Mouse (Mus musculus) midbrain, embryonic 11.5 days (tissue): ENCODE results near the gene Chrm2. TPM values are rescaled to one million over a fixed set of nuclear protein-coding genes. Genes with fewer than 3 reads are reported as not detected.
A peak's percentile ranks its signal among the peaks of the same experiment; 100 is the strongest.

Experiments used
- ATAC-seq: fragments of 200-750 bp; cut with Nextera tagmentation; 2 replicates; pipeline ENCODE4 v1.8.0; 2017; ENCODE audit warnings: moderate TSS enrichment, moderate library complexity; ENCODE audit not compliant: low FRiP score
- DNase-seq: peaks from one replicate; pipeline ENCODE4 v3.0.0; 2015; ENCODE audit warnings: low spot score; ENCODE audit errors: missing footprints
- H3K27ac ChIP-seq: fragments of 300-500 bp; sonication (generic); 2 replicates; pipeline ENCODE4 v1.5.1; 2014; ENCODE audit warnings: low read depth, low read length
- H3K27me3 ChIP-seq: fragments of 300-500 bp; sonication (generic); 2 replicates; pipeline ENCODE4 v1.6.1; 2014; ENCODE audit warnings: mild to moderate bottlenecking, low read length, moderate library complexity, mixed read lengths; ENCODE audit not compliant: control insufficient read depth, insufficient read depth
- H3K36me3 ChIP-seq: fragments of 300-500 bp; sonication (generic); 2 replicates; pipeline ENCODE4 v1.6.1; 2014; ENCODE audit warnings: mild to moderate bottlenecking, low read length, moderate library complexity, mixed read lengths; ENCODE audit not compliant: control insufficient read depth, insufficient read depth
- H3K4me1 ChIP-seq: fragments of 300-500 bp; sonication (generic); 2 replicates; pipeline ENCODE4 v1.6.1; 2014; ENCODE audit warnings: low read length; ENCODE audit not compliant: control insufficient read depth, insufficient read depth
- H3K4me2 ChIP-seq: fragments of 300-500 bp; sonication (generic); 2 replicates; pipeline ENCODE4 v1.6.1; 2014; ENCODE audit warnings: mild to moderate bottlenecking, moderate library complexity
- H3K4me3 ChIP-seq: fragments of 300-500 bp; sonication (generic); 2 replicates; pipeline ENCODE4 v1.5.1; 2014; ENCODE audit warnings: low read depth, low read length
- H3K9ac ChIP-seq: fragments of 300-500 bp; sonication (generic); 2 replicates; pipeline ENCODE4 v1.6.1; 2014; ENCODE audit warnings: low read length
- H3K9me3 ChIP-seq: fragments of 300-500 bp; sonication (generic); 2 replicates; pipeline ENCODE4 v1.6.1; 2016; ENCODE audit warnings: low read length; ENCODE audit not compliant: control insufficient read depth
- WGBS: fragments of 180-500 bp; shearing (Covaris S2); extraction: QIAGEN DNeasy Blood & Tissue Kit; methylation state at CpG from one replicate; pipeline ENCODE4 v1.1.7; 2014; 5-methylcytosine and 5-hydroxymethylcytosine counted together
- polyA plus RNA-seq: library from polyadenylated mRNA; unstranded; fragments of >200 nt; fragmentation: Nextera tagmentation; extraction: Ambion mirVana; gene quantifications from 2 replicates; pipeline ENCODE4 v1.2.1, GENCODE M21; 2014

Chrm2 gene
- polyA plus RNA-seq = 0.20 and 0.73 TPM in 2 replicates

DNA sequence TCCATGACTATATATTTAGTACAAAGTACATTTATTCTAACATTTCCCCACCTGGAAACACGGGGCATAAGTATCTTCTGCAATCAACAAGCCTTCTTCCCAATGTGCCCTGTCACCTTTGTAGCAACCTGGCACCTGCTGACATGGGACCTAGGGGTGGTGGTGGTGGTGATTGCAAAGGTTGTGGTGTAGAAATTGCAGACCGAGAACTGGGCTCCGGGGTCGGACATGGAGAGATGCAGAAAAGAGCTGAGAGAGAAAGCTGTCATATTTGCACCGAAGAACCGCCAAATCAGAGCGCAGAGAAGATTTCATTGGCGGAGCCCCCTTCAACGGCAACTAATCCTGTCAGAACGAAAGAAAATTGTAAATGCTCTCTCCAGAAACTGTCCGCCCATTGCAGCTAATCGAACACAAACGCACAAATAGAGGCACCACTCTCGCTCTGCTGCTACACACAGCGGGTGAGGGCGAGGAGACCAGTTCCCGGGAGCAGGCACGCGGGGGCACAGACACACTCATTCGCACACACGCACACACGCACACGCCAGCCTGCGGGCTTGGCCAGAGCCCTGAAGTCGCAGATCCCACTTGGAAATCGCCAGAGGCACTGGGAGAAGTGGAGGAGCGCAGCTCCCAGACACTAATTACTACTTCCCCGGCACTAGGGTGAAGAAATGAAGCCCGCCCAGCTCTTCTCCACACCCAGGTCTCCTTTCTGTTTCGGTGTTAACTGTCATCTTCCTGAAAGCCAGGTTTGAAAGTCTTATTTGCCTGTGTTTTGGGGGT is at the start of gene Chrm2:
Gene Chrm2 (plus strand): TSS at position 473 of the 789 bp plus-strand sequence.
- H3K4me3 ChIP-seq = peak within 1 kb of the TSS; percentile 47
- ATAC-seq (peak; percentile 73), DNase-seq (peak; percentile 93)
- 3% methylated on average over 30 of the region's 30 CpGs for WGBS
- no peak within 1 kb of the TSS for H3K27ac ChIP-seq
- no peaks in the 10 kb centered on the region for H3K9me3 ChIP-seq
- peak within 1 kb of the TSS; percentile 50 for H3K9ac ChIP-seq
- peaks cover 26% of the 10 kb centered on the region for H3K27me3 ChIP-seq
- H3K4me2 ChIP-seq = peak within 1 kb of the TSS; percentile 93
- peaks cover 8% of the 10 kb centered on the region for H3K4me1 ChIP-seq
- no peaks in the 10 kb centered on the region for H3K36me3 ChIP-seq

DNA sequence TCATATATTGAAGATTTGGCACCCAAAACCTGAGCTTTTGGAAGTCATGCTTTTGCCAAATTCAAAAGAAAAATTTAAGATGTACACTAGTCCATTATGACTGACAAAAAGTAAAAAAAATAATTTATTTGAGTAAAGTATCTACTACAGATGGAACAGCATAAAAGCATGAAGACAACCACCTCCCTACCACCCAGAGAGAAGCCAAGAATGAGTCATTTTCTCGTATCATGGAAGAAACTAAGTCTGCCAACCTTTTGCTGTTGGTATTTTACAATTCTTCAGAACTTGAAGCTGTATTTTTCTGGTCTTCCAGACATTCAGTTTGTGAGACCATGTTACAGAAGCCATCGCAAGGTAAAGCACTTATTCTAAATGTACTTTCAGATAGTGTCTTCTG is 13.9 kb upstream of the Chrm2 start:
- 91% methylated on average over 2 of the region's 2 CpGs for WGBS
- no peak overlapping the region for H3K9ac ChIP-seq
- DNase-seq = no peak

GRCm38 (mm10) chr6:36377936-36378335 is 9.9 kb upstream of the Chrm2 start:
- Histone ChIP-seq H3K27ac (no peak overlapping the region), H3K4me2 (no peak overlapping the region), H3K4me3 (no peak overlapping the region), H3K27me3 (no peaks in the 10 kb centered on the region), H3K9ac (no peak overlapping the region), H3K9me3 (no peaks in the 10 kb centered on the region), H3K4me1 (no peaks in the 10 kb centered on the region), H3K36me3 (no peaks in the 10 kb centered on the region)
- no peak for ATAC-seq
- 73% methylated on average over 4 of the region's 4 CpGs for WGBS
- DNase-seq = no peak

More for the DNA sequence above, 13.9 kb upstream of the Chrm2 start:
- Histone ChIP-seq H3K27ac (no peak overlapping the region), H3K9me3 (no peaks in the 10 kb centered on the region), H3K4me1 (no peaks in the 10 kb centered on the region), H3K4me3 (no peak overlapping the region), H3K27me3 (no peaks in the 10 kb centered on the region), H3K4me2 (no peak overlapping the region), H3K36me3 (no peaks in the 10 kb centered on the region)
- no peak for ATAC-seq

DNA sequence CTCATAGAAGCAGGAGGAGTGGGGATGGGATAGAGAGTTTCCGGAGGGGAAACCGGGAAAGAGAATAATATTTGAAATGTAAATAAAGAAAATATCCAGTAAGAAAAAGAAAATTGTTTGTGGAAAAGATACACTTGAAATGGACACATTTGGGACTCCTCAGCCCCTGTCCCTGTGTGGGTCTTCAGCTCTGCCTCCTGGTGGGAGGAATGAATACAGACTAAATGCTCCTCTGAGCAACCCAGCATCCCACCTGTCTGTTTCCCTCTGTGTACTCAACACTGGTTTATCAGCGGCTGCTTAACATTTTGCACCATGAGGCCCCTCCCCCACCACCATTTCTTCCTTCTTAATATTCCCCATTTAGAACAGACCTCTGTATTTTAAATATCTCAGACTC is 3.8 kb upstream of the Chrm2 start:
- Histone ChIP-seq H3K9ac (no peak overlapping the region), H3K27me3 (peaks cover 13% of the 10 kb centered on the region), H3K36me3 (no peaks in the 10 kb centered on the region), H3K4me3 (no peak overlapping the region), H3K27ac (no peak overlapping the region), H3K4me1 (peaks cover 5% of the 10 kb centered on the region), H3K4me2 (no peak overlapping the region), H3K9me3 (no peaks in the 10 kb centered on the region)
- ATAC-seq (no peak), DNase-seq (no peak)
- 46% methylated on average over 3 of the region's 3 CpGs for WGBS

GRCm38 (mm10) chr6:36388401-36389259 is 746 bp downstream of the Chrm2 start:
- peak; percentile 95 for DNase-seq
- WGBS = under 1% methylated on average over 35 of the region's 36 CpGs
- Histone ChIP-seq H3K36me3 (no peaks in the 10 kb centered on the region), H3K9ac (peak overlapping the region; percentile 50), H3K4me1 (peaks cover 8% of the 10 kb centered on the region), H3K9me3 (no peaks in the 10 kb centered on the region), H3K4me3 (peak overlapping the region; percentile 47), H3K4me2 (peak overlapping the region; percentile 93), H3K27ac (no peak overlapping the region), H3K27me3 (peaks cover 26% of the 10 kb centered on the region)
- peak; percentile 73 for ATAC-seq

DNA sequence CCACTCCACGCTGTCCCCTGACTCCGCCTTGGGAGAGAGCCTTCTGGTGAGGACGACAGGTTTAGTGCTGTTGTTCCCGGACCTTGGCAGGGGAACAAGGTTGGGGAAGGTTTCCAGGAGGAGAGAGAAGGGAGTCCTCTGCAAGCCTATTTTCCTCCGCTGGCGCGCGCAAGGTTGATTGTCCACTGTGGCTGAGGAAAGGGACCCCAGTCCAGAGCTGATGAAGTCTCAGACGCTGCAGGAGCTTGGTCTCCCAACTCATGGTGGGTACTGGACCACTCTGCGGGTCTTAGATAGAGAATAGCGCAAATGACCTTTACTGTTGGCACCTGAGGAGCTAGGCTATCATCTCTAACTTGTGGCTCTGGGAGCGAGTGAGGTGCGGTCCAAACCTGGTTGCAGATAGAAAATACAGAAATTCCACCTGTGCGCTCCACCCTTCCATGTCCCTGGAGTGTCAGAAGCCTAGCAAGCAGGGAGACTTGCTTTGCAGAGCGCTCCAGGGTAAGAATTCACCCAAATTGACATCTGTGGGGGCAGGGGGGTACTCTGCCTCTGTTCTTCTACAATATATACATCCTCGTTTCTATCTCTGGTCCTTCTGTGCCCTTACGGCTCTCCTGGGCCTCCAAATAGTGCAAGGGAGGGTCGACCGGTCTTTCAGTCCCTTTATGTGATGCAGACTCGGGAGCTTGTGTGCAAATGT is 1.5 kb downstream of the Chrm2 start:
- no peak overlapping the region for H3K27ac ChIP-seq
- H3K27me3 ChIP-seq = peaks cover 26% of the 10 kb centered on the region
- peak; percentile 89 for DNase-seq
- no peak overlapping the region for H3K9ac ChIP-seq
- no peak for ATAC-seq
- peak overlapping the region; percentile 47 for H3K4me3 ChIP-seq
- H3K4me1 ChIP-seq = peaks cover 8% of the 10 kb centered on the region
- H3K36me3 ChIP-seq = no peaks in the 10 kb centered on the region
- H3K9me3 ChIP-seq = no peaks in the 10 kb centered on the region
- 27% methylated on average over 20 of the region's 20 CpGs for WGBS
- peak overlapping the region; percentile 93 for H3K4me2 ChIP-seq

- H3K4me2 ChIP-seq = no peak overlapping the region
- no peak for ATAC-seq
- no peaks in the 10 kb centered on the region for H3K36me3 ChIP-seq
- DNase-seq = no peak
- peaks cover 17% of the 10 kb centered on the region for H3K27me3 ChIP-seq
- no peak overlapping the region for H3K9ac ChIP-seq
- peaks cover 7% of the 10 kb centered on the region for H3K4me1 ChIP-seq
- WGBS = 63% methylated on average over 4 of the region's 4 CpGs
- no peak overlapping the region for H3K27ac ChIP-seq
- no peak overlapping the region for H3K4me3 ChIP-seq
- H3K9me3 ChIP-seq = no peaks in the 10 kb centered on the region
These were observed 5.8 kb downstream of the Chrm2 start for GRCm38 (mm10) chr6:36393705-36394104.

DNA sequence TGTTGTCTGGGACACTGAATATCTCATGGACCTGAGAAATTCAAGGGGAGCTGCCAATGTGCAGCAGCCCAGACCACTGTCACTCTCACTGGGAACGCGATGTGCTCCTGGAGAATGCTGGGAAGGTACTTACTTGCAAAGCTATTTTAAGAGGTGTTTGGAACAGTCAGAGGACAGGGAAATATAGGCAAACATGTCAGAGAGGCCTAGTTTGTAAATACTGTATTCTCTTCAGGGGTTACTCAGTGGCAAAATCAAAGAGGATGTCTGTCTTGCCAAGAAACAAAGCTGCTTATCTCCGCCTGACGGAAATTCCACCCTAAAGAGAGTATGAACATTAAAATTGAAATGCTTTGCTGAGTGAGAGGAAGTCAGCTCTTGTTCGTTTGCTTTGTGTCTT is 17.3 kb downstream of the Chrm2 start:
- DNase-seq = no peak
- Histone ChIP-seq H3K4me2 (no peak overlapping the region), H3K9ac (no peak overlapping the region), H3K9me3 (no peaks in the 10 kb centered on the region), H3K4me1 (no peaks in the 10 kb centered on the region), H3K36me3 (no peaks in the 10 kb centered on the region), H3K27ac (no peak overlapping the region), H3K4me3 (no peak overlapping the region), H3K27me3 (no peaks in the 10 kb centered on the region)
- WGBS = 72% methylated on average over 5 of the region's 5 CpGs
- ATAC-seq = no peak
